Mouse (Mus musculus): ENCODE measurements at regions not wholly inside any gene's neighbourhood (a gene's known extent, or its start where the extent isn't known, plus 50 kb on each side); places are given as distances from the start of the nearest gene placed in this dataset.

GRCm38 (mm10) chr11:44319136-44319535 lies 80.7 kb upstream of the Il12b start:
- TF ChIP-seq CTCF (IDR thresholded peaks at IDR 0.05; ENCODE audit: control insufficient read depth, insufficient read depth, insufficient replicate concordance, low read depth, low read length) (no peak), POLR2A (IDR thresholded peaks at IDR 0.05; ENCODE audit: control insufficient read depth, low read depth, low read length) (no peak)
